Mouse (Mus musculus) ovary, postnatal 36 days (tissue): Measurements from ENCODE around the gene Gm11037.
"Not testable (repeated sequence)": the region's sequence is repeated elsewhere in the genome, so short reads cannot be mapped to it uniquely, and the experiment has no call there.

ENCODE experiments used
- DNase-seq: peaks from one replicate; pipeline ENCODE4 v3.0.0; 2022; ENCODE audit warnings: low spot score, mixed read lengths

Gene Gm11037

GRCm38 (mm10) chr2:131132930-131133547, at the start of gene Gm11037:
Gene Gm11037 (plus strand): TSS chr2:131133497.
- DNase-seq: no peak

- DNase-seq: no peak
These were observed 49.1 kb upstream of the Gm11037 start for GRCm38 (mm10) chr2:131084206-131084605.

- no peak for DNase-seq
These were observed 46.5 kb upstream of the Gm11037 start, which contains the start of gene Siglec1 for GRCm38 (mm10) chr2:131086667-131087390. Gene Siglec1 (minus strand): TSS chr2:131086765.

- no peak for DNase-seq
These were observed 44.7 kb upstream of the Gm11037 start for GRCm38 (mm10) chr2:131088581-131088980.

DNA sequence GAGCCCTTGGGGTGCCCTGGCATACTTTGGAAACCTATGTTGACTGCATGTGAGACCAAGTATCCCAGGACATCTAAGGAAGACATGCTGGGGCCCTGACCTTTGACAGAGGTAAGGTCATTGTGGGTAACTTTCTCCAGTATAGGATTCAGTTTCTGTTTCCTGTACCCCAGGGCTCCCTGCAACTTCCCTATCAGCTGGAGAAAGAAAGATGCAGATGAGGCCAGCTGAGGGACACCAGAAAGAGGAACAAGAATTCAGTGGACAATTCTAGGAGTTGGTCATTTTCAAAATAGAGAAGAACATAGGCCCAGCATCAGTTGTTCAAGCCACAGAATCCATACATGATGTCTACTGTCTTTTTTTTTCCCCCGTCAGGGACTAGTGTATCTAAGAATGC, 43.7 kb upstream of the Gm11037 start:
- no peak for DNase-seq

DNA sequence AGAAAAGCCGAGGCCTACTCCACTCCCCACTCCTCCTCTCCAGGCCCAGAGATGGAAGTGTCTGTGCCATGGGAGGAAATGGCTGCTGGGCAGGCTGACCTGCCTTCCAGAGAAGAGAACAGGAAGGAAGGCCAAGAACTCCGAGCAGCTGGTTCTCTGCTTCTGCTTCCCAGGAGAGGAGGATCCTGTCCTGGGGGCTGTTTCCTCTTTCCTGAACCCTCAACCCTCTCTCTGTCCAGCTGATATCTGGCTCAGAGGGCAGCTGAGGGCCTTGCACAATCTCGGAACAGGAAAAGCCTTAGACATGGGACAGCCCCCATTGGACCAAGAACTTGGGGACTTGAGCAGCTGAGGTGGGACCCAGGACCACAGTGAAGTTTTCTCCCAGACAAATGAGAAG, 42.4 kb upstream of the Gm11037 start:
- DNase-seq: peak; percentile 4

DNA sequence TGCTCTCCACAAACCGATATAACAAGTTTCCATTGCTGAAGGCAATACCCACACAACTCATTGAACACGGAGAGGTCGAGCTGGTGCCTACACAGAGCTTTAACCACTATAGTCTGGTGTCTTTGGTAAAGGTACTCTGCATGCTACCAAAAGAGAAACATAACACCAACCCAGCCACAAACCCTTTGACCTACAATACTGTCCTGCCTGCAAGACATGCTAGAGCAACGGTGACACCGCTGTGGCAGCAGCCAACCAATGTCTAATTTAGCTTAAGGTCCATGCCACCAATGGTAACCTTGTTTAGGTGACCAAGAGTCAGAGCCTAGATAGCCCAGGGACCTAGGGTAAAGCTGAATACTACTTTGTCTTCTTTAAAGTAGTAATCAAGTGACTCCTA, 39.7 kb upstream of the Gm11037 start:
- DNase-seq: no peak

- DNase-seq: peak; percentile 79
These were observed 38.5 kb upstream of the Gm11037 start for GRCm38 (mm10) chr2:131094823-131095222.

DNA sequence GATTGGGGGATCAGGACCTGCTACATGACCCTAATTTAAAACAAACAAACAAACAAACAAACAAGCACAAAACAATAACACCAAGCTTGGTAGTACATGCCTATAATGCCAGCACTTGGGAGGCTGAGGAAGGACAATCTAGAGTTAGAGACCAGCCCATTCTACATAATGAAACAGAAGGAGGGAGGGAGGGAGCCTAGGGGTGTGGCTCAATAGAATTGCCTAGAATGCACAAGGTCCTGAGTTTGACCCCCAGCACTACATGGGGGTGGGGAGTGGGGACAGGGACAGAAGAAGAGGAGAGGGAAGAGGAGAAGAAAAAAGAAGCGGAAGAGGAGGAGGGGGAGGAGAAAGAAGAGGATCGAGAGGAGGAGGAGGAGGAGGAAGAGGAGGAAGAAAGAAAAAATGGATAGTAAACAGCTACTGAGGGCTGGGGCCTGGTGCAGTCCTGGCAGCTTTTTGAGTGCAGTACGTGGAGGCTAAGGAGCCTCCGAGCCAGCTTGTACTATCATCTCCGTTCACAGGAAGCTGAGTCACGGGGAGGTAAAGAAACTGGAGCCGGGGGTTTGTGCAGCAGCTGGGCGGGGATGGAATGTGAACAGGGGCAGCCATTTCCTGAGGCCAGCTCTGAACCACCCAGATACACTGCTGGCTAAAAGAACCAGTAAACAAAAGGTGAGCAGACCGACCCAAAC, 37.0 kb upstream of the Gm11037 start:
- peak; percentile 28 for DNase-seq

DNA sequence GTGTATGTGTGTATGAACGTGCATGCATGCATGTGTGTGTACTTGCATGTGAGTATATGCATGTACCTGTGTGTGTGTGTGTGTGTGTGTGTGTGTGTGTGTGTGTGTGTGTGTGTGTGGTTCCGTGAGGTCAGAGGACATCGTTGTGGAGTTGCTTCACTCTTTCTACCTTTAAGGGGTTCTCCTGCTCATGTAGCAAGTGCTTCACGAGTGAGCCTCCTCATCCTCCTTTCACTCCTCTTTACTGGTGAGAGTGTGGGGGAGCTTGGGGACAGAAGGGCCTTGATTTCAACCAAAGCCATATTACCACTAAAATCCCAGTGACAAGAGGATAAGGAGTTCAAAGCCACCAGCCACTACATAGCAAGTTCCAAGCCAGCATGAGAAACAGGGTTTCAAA, 36.2 kb upstream of the Gm11037 start:
- DNase-seq: no peak

GRCm38 (mm10) chr2:131101530-131101929, 31.8 kb upstream of the Gm11037 start:
- DNase-seq: no peak

DNA sequence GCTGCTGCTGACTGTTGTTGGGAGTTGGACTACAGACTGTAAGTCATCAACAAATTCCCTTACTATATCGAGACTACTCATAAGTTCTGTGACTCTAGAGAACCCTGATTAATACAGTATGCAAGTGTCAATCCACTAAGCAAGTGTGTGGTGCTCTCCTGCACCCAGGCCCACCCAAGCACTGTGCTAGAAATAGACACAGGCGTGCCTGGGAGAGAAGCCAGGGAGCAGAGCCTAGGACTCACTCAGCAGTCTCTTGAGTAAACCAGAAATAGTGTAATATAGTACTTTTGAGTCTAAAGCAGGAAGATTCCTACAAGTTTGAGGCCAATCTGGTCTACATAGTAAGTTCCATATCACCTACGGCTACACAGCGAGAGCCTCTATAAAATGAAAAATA, 29.3 kb upstream of the Gm11037 start:
- no peak for DNase-seq

DNA sequence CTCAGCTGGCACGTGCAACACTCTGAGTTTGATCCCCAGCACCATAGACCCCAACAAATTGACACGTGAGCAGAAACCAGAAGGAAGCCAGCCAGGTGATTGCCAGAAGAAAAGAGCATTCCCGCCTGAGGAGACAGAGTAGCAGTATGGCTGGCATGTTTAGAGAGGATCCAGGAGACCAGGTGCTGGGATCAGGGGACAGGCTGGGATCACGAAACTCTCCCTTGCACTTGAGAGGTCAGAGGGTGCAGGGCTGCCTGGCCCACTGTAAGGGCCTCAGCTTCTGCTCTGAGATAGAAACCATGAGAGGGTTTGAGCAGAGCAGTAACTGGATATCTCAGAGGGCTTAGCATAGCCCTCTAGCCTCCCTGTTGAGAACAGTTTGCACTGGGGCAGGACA, 28.2 kb upstream of the Gm11037 start:
- DNase-seq: not testable (repeated sequence)

- no peak for DNase-seq
These were observed 27.3 kb upstream of the Gm11037 start for GRCm38 (mm10) chr2:131105989-131106388.

DNA sequence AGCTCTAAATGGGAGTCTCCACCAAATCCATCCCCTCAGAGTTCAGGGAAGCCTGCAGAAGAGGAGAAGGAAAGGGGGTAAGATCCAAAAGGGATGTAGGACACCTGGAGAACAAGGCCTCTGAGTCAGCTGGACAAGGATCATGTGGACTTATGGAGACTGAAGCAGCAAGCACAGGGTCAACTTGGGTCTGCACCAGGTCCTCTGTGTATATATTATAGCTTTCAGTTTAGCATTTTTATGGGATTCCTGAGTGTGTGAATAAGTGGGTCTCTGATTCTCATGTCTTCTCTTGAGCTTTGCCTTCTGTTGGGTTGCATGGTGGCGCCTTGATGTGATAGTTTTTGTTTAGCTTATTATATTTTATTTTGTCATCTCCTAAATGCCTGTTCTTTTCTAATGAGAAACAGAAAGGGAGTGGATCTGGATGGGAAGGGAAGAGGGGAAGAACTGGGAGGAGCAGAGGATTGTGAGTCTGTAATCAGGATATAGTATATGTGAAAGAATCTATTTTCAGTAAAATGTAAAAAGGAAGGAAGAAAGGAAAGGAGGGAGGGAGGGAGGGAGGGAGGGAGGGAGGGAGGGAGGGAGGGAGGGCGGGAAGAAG, 14.2 kb upstream of the Gm11037 start:
- no peak for DNase-seq

DNA sequence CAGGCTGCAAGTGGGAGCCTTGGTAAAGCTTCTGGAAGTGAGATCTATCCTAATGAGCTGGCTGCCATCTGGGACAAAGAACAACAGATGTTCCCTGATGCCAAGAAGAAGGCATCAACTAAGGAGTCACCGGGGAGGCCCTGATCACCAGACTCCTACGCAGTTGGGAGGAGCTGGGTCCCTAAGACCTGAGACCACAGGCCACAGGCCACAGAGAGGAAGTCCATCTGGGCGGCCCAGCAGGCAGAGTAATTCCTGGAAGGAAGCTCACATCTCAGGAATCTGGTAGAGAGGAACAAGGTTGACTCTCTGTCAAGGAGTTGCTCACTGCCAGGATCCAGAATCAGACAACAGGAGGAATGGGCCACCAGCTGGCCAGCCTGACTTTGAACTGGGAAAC, 9.1 kb upstream of the Gm11037 start:
- DNase-seq: no peak

- no peak for DNase-seq
These were observed 7.9 kb upstream of the Gm11037 start for GRCm38 (mm10) chr2:131125157-131125963.

- DNase-seq: no peak
These were observed 7.1 kb upstream of the Gm11037 start for GRCm38 (mm10) chr2:131125964-131126815.

DNA sequence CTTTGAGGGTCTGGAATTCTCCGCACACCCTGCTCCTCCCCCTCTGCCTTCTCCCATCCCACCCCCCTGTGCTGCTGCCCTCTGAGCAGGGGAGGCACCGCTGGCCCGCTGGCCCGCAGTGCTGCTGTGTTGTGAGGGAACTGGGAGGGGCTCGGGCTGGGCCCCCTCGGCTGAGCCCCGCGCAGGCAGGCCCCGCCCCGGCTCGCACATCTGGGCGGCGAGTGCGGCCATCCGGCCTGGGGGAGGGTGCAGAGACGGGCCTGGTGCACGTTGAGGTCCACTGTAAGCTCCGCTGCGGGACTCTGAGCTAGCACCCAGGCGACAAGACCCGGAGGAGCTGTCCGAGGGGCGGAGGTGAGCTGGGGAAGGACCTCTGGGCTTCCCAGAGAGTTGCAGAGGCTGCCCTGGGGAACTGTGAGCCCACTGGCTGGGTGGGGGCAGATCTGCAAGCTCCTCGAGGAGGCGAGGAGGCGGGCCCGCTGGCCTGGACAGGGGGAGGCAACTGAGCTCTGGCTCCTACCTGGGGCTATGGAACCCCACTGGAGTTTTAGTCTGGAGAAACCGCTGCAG, 6.1 kb upstream of the Gm11037 start, which contains the start of gene Hspa12b:
Hspa12b (plus strand) TSS at position 120 of the 570 bp plus-strand sequence.
- peak; percentile 67 for DNase-seq

DNA sequence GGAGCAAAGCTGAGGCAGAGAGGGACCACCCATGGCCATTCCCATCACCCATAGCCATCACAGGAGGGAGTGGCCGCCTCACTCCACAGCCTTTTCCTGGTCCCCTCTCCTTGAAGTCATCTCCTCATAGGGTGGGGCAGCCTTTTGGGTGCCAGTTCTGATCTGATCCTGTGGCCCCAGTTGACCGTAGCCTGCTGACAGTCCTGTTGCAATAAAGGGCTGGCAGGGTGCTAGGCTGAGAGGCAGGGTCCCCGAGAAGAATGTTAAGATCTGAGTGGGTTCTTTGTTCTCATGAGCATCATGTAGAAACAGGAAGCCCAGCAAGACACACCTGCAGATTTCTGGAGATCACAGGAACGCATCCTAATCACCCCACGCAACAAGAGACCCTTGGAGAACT, 5.1 kb upstream of the Gm11037 start:
- no peak for DNase-seq
